Mouse (Mus musculus) cerebellum, adult 2 months (tissue): ENCODE measurements around the gene Acaca. TPM values are rescaled to one million over a fixed set of nuclear protein-coding genes. Genes with fewer than 3 reads are reported as not detected.
A peak's percentile ranks its signal among the peaks of the same experiment; 100 is the strongest.

Experiments used
- DNase-seq, 2 experiments: peaks; one replicate each; pipeline ENCODE4 v3.0.0; 2021
- H3K27ac ChIP-seq: fragments of 200-500 bp; 2 replicates; pipeline ENCODE4 v1.5.1; 2012; ENCODE audit warnings: low read length, control low read depth, inconsistent platforms; ENCODE audit not compliant: insufficient read depth
- H3K27me3 ChIP-seq: fragments of 200-500 bp; 2 replicates; pipeline ENCODE4 v1.6.1; 2012; ENCODE audit warnings: inconsistent platforms, mild to moderate bottlenecking, low read length, moderate library complexity; ENCODE audit not compliant: control insufficient read depth, insufficient read depth
- H3K4me1 ChIP-seq: fragments of 200-500 bp; 2 replicates; pipeline ENCODE4 v1.6.1; 2011; ENCODE audit warnings: low read length; ENCODE audit not compliant: control insufficient read depth, insufficient read depth
- H3K4me3 ChIP-seq: fragments of 200-500 bp; replicated peaks from 2 replicates; pipeline ENCODE3; 2011; ENCODE audit warnings: mild to moderate bottlenecking, low read depth, low read length, control low read depth; ENCODE audit not compliant: insufficient read depth
- CTCF ChIP-seq: fragments of 200-500 bp; IDR thresholded peaks from 2 replicates; pipeline ENCODE4 v1.5.1; 2011; ENCODE audit warnings: low read depth, mild to moderate bottlenecking, control low read depth, low read length, moderate library complexity, borderline replicate concordance; ENCODE audit not compliant: insufficient read depth
- POLR2A ChIP-seq: fragments of 200-500 bp; IDR thresholded peaks from 2 replicates; pipeline ENCODE4 v1.6.1; 2011; ENCODE audit warnings: low read length, control low read depth, borderline replicate concordance; ENCODE audit not compliant: insufficient read depth
- WGBS: fragments of 180-500 bp; shearing (Covaris S2); methylation state at CpG from one replicate; pipeline ENCODE4 v1.1.7; 2018; 5-methylcytosine and 5-hydroxymethylcytosine counted together
- polyA plus RNA-seq: library from polyadenylated mRNA; depleted of rRNA; stranded (reverse); fragments of >200 nt; gene quantifications from 2 replicates; pipeline ENCODE4 v1.2.3, GENCODE M21; 2012; rRNA removed

Acaca gene
- polyA plus RNA-seq, 1 experiment = 29.2 TPM

DNA sequence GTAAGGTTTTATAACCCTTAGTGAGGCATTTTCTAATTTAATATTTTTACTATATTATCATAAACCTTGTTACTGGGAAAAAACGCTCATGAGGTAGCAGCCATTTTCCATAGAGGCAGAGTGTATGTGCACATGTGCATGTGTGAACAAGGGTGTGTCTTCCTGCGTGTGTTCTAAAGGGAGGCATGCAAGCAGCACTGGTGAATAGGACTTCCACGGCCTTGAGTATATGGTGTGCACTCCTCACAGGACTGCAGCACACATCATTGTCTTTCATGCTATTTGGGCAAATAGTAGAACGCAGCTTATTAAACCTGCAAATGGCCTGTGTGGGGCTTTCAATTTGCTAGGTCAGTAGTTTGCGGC is 297.1 kb downstream of the Acaca start:
- Histone ChIP-seq H3K27me3 (no peaks in the 10 kb centered on the region), H3K4me3 (no peak overlapping the region), H3K4me1 (no peaks in the 10 kb centered on the region), H3K27ac (no peak overlapping the region)
- TF ChIP-seq POLR2A = no peak
- DNase-seq = no peak
- 94% methylated on average over 5 of the region's 5 CpGs for WGBS

DNA sequence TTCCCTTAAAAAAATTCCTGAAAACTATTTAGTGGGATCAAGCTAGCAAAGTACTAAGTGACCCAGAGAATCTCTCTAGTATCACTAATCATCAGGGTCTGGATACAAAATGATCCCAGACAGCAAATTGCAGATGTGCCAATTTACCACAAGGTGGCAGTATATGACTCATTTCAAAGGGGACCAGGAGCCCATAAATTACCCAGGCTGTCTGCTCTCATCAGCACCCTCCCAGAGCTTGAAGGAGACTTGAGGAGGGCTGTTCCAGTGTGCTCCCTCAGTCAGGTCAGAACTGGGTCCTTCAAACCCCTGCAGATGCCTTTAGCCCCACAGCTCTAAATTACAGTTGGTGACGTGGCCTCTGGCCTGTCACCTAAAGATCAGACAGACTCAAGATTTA is 300.1 kb downstream of the Acaca start:
- Histone ChIP-seq H3K4me1 (no peaks in the 10 kb centered on the region), H3K27ac (no peak overlapping the region), H3K4me3 (no peak overlapping the region), H3K27me3 (no peaks in the 10 kb centered on the region)
- TF ChIP-seq POLR2A (no peak), CTCF (peak; percentile 69)
- 83% methylated on average over 1 of the region's 1 CpGs for WGBS
- DNase-seq = peak; percentile 46 to 59

DNA sequence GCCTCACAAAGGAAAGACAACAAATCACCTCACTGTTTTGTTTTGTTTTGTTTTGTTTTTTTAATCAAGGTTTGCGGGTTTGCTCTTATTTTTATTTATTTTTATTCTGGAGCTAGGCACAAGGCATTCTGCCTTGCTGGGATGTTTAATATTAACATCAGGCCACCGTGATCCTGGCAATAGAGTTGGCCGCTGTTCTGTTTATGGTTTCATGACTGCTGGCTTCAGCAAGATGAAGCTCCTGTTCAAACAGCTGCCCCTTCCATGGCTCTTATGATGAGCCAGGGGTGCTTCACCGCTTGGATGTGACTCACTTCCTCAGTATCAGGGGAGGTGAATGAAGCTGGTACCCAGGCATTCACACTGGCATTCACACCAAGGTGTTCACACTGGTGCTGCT is 300.9 kb downstream of the Acaca start:
- no peak for DNase-seq
- 77% methylated on average over 4 of the region's 4 CpGs for WGBS
- Histone ChIP-seq H3K27ac (no peak overlapping the region), H3K4me3 (no peak overlapping the region), H3K27me3 (no peaks in the 10 kb centered on the region), H3K4me1 (no peaks in the 10 kb centered on the region)
- TF ChIP-seq POLR2A (no peak), CTCF (no peak)

DNA sequence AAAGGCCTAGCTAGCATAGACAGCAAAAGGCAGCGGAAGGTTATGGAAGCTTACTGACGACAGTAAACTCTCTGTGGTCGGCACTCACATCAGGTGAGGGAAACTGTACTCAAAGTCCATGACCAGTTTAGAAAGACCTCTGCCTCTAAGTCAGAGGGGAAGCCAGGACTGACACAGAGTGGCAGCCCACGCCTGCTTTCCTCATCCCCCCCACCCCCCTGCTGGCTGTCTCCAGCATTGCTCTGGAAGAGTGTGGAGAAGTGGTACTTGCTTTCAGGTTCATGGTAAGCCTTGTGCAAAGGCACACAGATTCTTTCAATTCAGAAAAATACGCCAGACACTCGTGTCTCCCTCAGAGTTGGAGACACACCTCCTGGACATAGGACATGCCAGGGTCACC is 305.4 kb downstream of the Acaca start:
- Histone ChIP-seq H3K4me3 (no peak overlapping the region), H3K27ac (no peak overlapping the region), H3K27me3 (no peaks in the 10 kb centered on the region), H3K4me1 (no peaks in the 10 kb centered on the region)
- no peak for TF ChIP-seq POLR2A
- DNase-seq = no peak
- WGBS = 72% methylated on average over 6 of the region's 6 CpGs

DNA sequence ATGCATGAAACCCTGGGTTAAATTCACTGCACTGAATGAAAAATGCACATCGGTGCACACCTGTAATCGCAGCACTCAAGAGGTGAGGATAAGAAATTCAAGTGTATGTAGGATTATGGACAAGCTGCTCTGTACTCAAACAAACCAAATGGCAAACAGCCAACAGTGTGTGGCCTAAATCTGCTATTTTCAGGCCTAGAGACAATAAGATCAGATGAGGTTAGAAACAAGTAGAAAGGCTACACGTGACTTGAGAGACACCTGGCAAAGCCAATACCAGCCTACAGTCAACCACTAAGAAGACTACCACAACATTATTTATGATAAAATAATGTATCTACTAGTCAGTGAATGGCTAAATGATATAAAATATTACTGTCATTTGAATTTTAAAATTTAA is 310.9 kb downstream of the Acaca start:
- Histone ChIP-seq H3K27ac (no peak overlapping the region), H3K27me3 (no peaks in the 10 kb centered on the region), H3K4me3 (no peak overlapping the region), H3K4me1 (peaks cover 3% of the 10 kb centered on the region; the same call in 1 of the 2 replicates)
- DNase-seq = peak; percentile 24 to 47
- WGBS = 64% methylated on average over 3 of the region's 3 CpGs
- TF ChIP-seq POLR2A (no peak), CTCF (no peak)

DNA sequence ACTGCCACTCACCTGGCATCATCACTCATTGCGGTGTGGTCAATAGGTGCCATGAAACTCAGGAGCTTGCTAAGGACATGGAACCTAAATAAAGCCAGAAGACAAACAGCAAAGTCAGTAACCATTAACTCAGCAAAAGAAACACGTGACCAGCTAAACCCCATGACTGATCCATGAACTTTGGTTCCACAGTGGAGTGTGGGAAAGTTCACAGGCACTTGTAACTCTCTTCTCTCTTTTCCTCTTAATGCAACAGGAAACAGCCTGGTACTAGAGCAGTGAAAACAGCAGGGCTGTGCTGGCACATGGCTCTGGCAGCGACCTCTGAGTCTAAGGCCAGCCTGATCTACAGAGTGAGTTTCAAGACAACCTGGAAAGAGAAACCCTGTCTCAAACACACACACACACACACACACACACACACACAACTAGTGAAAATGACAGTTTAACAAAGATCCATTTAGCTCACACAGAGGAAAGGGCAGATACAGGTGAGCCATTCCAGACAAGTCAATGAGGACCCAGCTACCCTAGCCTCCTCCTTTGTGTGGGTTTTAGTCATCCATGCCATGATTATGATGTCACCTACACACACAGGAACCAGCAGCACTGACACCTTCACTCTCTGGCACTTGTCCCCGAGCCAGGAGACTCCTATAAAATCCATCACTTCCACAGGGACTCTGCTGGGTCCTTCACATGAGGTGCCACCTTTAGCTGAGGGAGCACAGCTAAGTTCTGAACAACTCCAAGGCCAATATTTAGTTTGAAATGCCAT is 313.3 kb downstream of the Acaca start:
- H3K27ac ChIP-seq = no peak overlapping the region
- no peaks in the 10 kb centered on the region for H3K27me3 ChIP-seq
- TF ChIP-seq POLR2A = no peak
- no peak for TF ChIP-seq CTCF
- peaks cover 3% of the 10 kb centered on the region for H3K4me1 ChIP-seq
- no peak overlapping the region for H3K4me3 ChIP-seq
- no peak for DNase-seq
- WGBS = 74% methylated on average over 4 of the region's 4 CpGs

Other genes with a start within 250 kb of the Acaca start
- 17.8 and 19.6 TPM in 2 replicates for gene Ddx52, start 187.6 kb upstream of the Acaca start, polyA plus RNA-seq
- gene Synrg, start 165.2 kb upstream of the Acaca start, polyA plus RNA-seq = 26.6 and 27.9 TPM in 2 replicates
- 19.6 and 26.0 TPM in 2 replicates for gene Dusp14, start 60.4 kb upstream of the Acaca start, polyA plus RNA-seq
- gene Tada2a, start 72 bp upstream of the Acaca start, polyA plus RNA-seq = 39.2 and 46.6 TPM in 2 replicates
- gene Gm11437, start 37.8 kb downstream of the Acaca start, polyA plus RNA-seq = not detected in 2 replicates